Mouse (Mus musculus): Measurements from ENCODE around the gene Pipox. TPM values are rescaled to one million over a fixed set of nuclear protein-coding genes. Genes with fewer than 3 reads are reported as not detected.

Gene Pipox
- total and polyA plus RNA-seq, 2 experiments from 2014 or later, result 4.2 to 6.8 TPM

DNA sequence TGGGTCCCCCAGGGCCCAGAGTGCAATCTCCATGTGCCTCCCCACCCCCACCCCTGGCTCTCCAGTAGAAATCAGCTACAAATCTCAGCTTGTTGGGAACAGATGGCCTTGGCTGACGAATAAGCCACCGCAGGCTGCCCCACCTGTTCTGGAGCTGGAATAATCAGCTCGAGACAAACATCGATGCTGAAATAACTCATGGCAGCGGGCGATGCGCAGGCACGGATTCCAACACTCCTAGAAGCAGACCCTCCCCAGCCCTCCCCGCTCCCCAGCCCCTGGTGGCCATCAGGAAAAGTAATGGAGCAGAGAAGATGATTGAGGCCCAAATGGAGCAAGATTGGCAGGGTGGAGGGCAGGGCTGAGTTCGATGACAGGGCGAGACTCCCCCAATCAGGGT is 21.7 kb downstream of the Pipox start:
- Histone ChIP-seq H3K4me1 (ENCODE audit: insufficient read depth) (peaks cover 66% of the 10 kb centered on the region), H3K36me3 (ENCODE audit: insufficient read depth) (no peaks in the 10 kb centered on the region), H3K4me3 (ENCODE audit: low read depth, low read length) (no peak overlapping the region), H3K9ac (peak overlapping the region; percentile 35; the same call in 1 of the 2 replicates), H3K9me3 (ENCODE audit: low read length) (no peaks in the 10 kb centered on the region), H3K27me3 (ENCODE audit: insufficient read depth, low read length) (no peaks in the 10 kb centered on the region), H3K27ac (ENCODE audit: low read depth, low read length) (peak overlapping the region; percentile 81), H3K4me2 (ENCODE audit: low read depth) (0 out of 2 replicates have a peak overlapping the region, but pooled peaks have one; percentile 15)
- WGBS, result 6% methylated on average over 11 of the region's 11 CpGs
- DNase-seq, result peak; percentile 86
- ATAC-seq, result peak; percentile 47
- peak; percentile 62 for TF ChIP-seq CTCF (IDR thresholded peaks at IDR 0.05; ENCODE audit: low read depth)

DNA sequence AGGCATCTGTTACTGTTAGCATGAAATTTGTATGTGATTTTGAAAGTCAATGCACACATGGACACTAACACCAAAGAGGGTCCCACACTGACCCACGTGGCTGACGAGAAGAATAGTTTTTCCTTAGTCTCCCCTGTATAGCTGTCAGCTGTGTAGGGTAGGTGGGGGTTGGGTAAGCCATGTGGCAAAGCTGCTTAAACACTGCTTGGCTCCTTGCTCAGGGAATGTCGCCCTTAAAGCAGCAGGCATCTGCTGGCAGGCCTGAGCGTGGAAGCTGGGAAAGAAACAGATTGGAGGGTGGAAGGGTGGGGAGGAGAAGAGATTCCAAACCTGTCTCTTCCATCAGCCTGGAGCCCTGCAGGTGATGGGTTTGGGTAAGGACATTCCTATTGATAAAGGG is 22.5 kb downstream of the Pipox start:
- TF ChIP-seq CTCF (IDR thresholded peaks at IDR 0.05; ENCODE audit: low read depth), result 0 out of 2 replicates have a peak, but pooled peaks have one; percentile 5
- peak; percentile 88 for DNase-seq
- Histone ChIP-seq H3K9ac (no peak overlapping the region), H3K4me1 (ENCODE audit: insufficient read depth) (peaks cover 60% of the 10 kb centered on the region), H3K27me3 (ENCODE audit: insufficient read depth, low read length) (no peaks in the 10 kb centered on the region), H3K4me2 (ENCODE audit: low read depth) (no peak overlapping the region), H3K4me3 (ENCODE audit: low read depth, low read length) (no peak overlapping the region), H3K27ac (ENCODE audit: low read depth, low read length) (peak overlapping the region; percentile 75), H3K36me3 (ENCODE audit: insufficient read depth) (no peaks in the 10 kb centered on the region), H3K9me3 (ENCODE audit: low read length) (no peaks in the 10 kb centered on the region)
- WGBS, result 9% methylated on average over 4 of the region's 4 CpGs
- ATAC-seq, result peak; percentile 79

DNA sequence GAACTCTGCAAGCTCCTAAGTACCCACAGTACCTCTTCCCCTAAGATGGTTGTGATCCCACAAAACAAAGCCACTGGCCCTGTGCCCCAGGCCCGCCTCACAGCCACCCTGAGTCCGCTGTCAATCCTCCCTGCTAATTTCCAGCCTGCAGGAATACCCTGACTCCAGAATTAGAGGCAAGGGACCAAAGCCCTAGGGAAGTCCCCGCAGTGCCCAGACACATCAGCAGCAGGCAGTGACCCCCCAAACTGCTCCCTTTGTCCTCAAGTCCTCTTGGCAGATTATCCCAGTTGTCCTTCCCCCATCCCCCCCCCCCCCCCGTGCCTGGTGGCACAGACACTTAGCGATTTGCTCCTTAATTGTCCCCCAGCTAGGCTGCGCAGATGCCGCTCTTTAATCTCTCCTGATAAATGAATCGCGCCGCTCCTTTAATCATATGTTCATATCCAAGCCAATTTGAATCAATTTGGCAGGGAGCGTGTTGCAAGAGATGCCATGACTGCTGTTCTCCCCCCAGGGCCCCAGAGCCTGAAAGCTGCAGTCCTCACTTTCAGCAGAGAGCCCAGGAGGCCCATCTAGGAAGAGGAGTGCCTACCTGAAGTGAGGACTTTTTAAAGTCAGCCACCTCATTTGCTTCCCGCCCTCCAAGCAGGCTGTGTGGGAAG is 26.3 kb downstream of the Pipox start:
- Histone ChIP-seq H3K27ac (ENCODE audit: low read depth, low read length) (peak overlapping the region; percentile 77), H3K9ac (no peak overlapping the region), H3K4me3 (ENCODE audit: low read depth, low read length) (no peak overlapping the region), H3K4me1 (ENCODE audit: insufficient read depth) (peaks cover 38% of the 10 kb centered on the region), H3K36me3 (ENCODE audit: insufficient read depth) (peaks cover 10% of the 10 kb centered on the region), H3K9me3 (ENCODE audit: low read length) (no peaks in the 10 kb centered on the region), H3K4me2 (ENCODE audit: low read depth) (no peak overlapping the region), H3K27me3 (ENCODE audit: insufficient read depth, low read length) (no peaks in the 10 kb centered on the region)
- DNase-seq (peak; percentile 75), ATAC-seq (peak; percentile 45)
- TF ChIP-seq CTCF (IDR thresholded peaks at IDR 0.05; ENCODE audit: low read depth), result no peak
- WGBS, result 8% methylated on average over 12 of the region's 12 CpGs

DNA sequence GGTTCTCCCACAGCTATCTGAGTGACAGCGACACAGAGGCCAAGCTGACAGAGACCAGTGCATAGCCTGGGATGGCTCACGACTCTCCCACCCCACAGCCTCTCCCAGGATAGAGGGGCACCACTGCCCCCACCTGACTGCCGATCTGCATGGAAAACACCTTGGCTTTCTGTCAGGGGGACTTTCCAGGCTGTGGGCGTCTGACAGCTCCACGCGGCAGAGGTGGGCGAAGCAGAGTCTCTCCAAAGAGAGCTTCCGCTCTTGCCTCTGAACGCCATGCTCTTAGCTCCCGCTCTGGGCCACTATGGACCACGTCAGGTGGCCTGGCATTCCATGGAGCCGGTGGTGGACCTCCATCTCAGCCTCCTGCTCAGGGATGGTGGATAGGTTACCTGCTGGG is 29.1 kb downstream of the Pipox start:
- no peak for TF ChIP-seq CTCF (IDR thresholded peaks at IDR 0.05; ENCODE audit: low read depth)
- Histone ChIP-seq H3K9me3 (ENCODE audit: low read length) (no peaks in the 10 kb centered on the region), H3K9ac (no peak overlapping the region), H3K4me3 (ENCODE audit: low read depth, low read length) (no peak overlapping the region), H3K4me1 (ENCODE audit: insufficient read depth) (peaks cover 17% of the 10 kb centered on the region; the same call in 1 of the 2 replicates), H3K4me2 (ENCODE audit: low read depth) (no peak overlapping the region), H3K36me3 (ENCODE audit: insufficient read depth) (peaks cover 23% of the 10 kb centered on the region), H3K27ac (ENCODE audit: low read depth, low read length) (no peak overlapping the region), H3K27me3 (ENCODE audit: insufficient read depth, low read length) (no peaks in the 10 kb centered on the region)
- ATAC-seq, result no peak
- WGBS, result 65% methylated on average over 12 of the region's 12 CpGs
- DNase-seq, result no peak

DNA sequence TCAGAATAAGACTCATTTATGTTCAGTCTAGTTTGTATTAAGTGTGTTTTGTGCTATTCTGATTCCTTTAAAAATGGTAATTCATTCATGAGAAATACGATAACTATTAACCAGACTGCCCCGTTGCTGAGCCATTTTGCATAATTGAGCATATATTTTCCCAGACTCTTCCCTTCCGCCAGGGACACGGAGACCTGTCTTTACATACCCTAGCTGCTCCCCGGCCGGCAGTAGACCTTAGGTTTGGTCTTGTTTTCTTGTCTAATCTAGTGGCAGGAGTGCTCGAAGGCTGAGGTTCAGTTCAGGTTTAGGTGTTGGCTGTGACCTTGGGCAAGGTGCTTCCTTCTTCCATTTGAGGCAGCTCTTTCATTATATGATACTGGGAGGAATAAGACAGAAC is 31.0 kb downstream of the Pipox start:
- no peak overlapping the region for H3K9ac ChIP-seq
- no peaks in the 10 kb centered on the region for H3K9me3 ChIP-seq (ENCODE audit: low read length)
- H3K4me1 ChIP-seq (ENCODE audit: insufficient read depth), result peaks cover 19% of the 10 kb centered on the region

DNA sequence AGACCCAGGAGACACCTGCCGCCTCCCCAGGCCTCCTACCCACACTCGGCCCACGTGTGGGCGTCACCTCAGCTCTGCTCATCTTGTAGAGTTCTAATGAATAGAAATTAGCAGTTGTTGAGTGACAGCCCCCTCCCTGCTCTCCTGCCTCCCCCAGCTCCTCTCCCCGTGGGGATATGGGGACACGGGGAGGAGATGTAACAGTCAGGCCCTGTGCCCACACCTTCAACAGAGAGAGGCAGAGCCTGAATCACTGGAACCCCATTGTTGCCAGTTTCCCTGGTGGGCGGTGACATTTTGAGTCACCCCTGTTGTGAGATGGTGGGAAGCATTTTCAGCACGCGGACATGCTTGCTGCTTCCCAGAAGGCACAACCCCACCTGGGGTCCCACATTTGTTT is 32.9 kb downstream of the Pipox start:
- peaks cover 41% of the 10 kb centered on the region for H3K36me3 ChIP-seq (ENCODE audit: insufficient read depth)
- no peak overlapping the region for H3K27ac ChIP-seq (ENCODE audit: low read depth, low read length)
- no peak overlapping the region for H3K4me3 ChIP-seq (ENCODE audit: low read depth, low read length)
- H3K4me2 ChIP-seq (ENCODE audit: low read depth), result no peak overlapping the region
- no peak overlapping the region for H3K9ac ChIP-seq
- WGBS, result 46% methylated on average over 9 of the region's 9 CpGs
- DNase-seq, result no peak
- TF ChIP-seq CTCF (IDR thresholded peaks at IDR 0.05; ENCODE audit: low read depth), result no peak
- H3K9me3 ChIP-seq (ENCODE audit: low read length), result no peaks in the 10 kb centered on the region
- no peaks in the 10 kb centered on the region for H3K27me3 ChIP-seq (ENCODE audit: insufficient read depth, low read length)
- ATAC-seq, result no peak
- peaks cover 11% of the 10 kb centered on the region for H3K4me1 ChIP-seq (ENCODE audit: insufficient read depth)

More for the DNA sequence above, 31.0 kb downstream of the Pipox start:
- DNase-seq (no peak), ATAC-seq (no peak)
- 61% methylated on average over 7 of the region's 7 CpGs for WGBS
- H3K4me3 ChIP-seq (ENCODE audit: low read depth, low read length), result no peak overlapping the region
- no peaks in the 10 kb centered on the region for H3K27me3 ChIP-seq (ENCODE audit: insufficient read depth, low read length)
- TF ChIP-seq CTCF (IDR thresholded peaks at IDR 0.05; ENCODE audit: low read depth), result no peak
- no peak overlapping the region for H3K4me2 ChIP-seq (ENCODE audit: low read depth)
- H3K27ac ChIP-seq (ENCODE audit: low read depth, low read length), result no peak overlapping the region
- H3K36me3 ChIP-seq (ENCODE audit: insufficient read depth), result peaks cover 35% of the 10 kb centered on the region

DNA sequence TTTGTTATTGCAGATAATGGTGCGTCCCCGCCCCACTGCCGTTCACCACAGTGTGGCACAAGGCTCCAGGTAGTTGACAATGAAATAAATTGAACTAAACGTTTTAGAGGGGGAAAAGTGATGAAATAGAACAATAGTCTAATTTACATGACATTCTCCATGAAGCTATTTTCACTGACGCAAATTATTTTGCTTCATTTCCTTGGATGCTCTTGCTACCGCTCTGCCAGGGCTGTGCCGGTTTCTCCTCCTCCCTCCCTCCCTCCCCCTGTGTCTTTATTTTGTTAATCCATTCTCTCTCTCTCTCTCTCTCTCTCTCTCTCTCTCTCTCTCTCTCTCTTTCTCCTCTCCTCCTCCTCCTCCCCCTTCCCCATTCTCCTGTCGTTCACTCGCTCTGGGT is 35.3 kb downstream of the Pipox start:
- Histone ChIP-seq H3K9ac (peak overlapping the region; percentile 22; the same call in 1 of the 2 replicates), H3K4me3 (ENCODE audit: low read depth, low read length) (no peak overlapping the region), H3K4me2 (ENCODE audit: low read depth) (no peak overlapping the region), H3K4me1 (ENCODE audit: insufficient read depth) (peaks cover 17% of the 10 kb centered on the region), H3K36me3 (ENCODE audit: insufficient read depth) (peaks cover 43% of the 10 kb centered on the region), H3K27ac (ENCODE audit: low read depth, low read length) (peak overlapping the region; percentile 87), H3K27me3 (ENCODE audit: insufficient read depth, low read length) (no peaks in the 10 kb centered on the region), H3K9me3 (ENCODE audit: low read length) (no peaks in the 10 kb centered on the region)
- DNase-seq (peak; percentile 68), ATAC-seq (peak; percentile 79)
- WGBS, result 19% methylated on average over 9 of the region's 9 CpGs
- TF ChIP-seq CTCF (IDR thresholded peaks at IDR 0.05; ENCODE audit: low read depth), result no peak
